ENCODE assay signal across 7 mouse cellular contexts in genomic region chr9:58822431-58823091, GRCm38 (mm10). TPM values are rescaled to one million over a fixed set of nuclear protein-coding genes. Genes with fewer than 3 reads are reported as not detected.
DNase-seq lines count a peak whose midpoint lies in the region; TF ChIP-seq lines count a peak whose summit lies in the region.

No protein-coding gene starts in this region.

- no peak for TF ChIP-seq POLR2A in myocyte (IDR thresholded peaks at IDR 0.05; ENCODE audit: insufficient read length, low read depth)

- no peaks in the 10 kb centered on the region for H3K36me3 ChIP-seq in limb, embryonic 10.5 days
- H3K36me3 ChIP-seq in myocyte (ENCODE audit: control insufficient read depth, insufficient read depth), result no peaks in the 10 kb centered on the region

- under 1% methylated on average over 62 of the region's 62 CpGs for WGBS in limb, embryonic 10.5 days

- peaks cover 39% of the 10 kb centered on the region for H3K4me1 ChIP-seq in limb, embryonic 10.5 days

- peak; percentile 66 to 72 for DNase-seq in adrenal gland, postnatal 36 days
- DNase-seq in embryo, embryonic 10 days (ENCODE audit: low spot score), result peak; percentile 87
- peak; percentile 21 for DNase-seq in gastrocnemius, postnatal 10 days
- peak; percentile 66 for DNase-seq in kidney, adult 18-20 months
- DNase-seq in limb, embryonic 10.5 days (ENCODE audit: low spot score), result peak; percentile 83
- DNase-seq in testis, postnatal 14 days (ENCODE audit: low spot score), result peak; percentile 30

- peak overlapping the region; percentile 79 for H3K27ac ChIP-seq in limb, embryonic 10.5 days

- H3K79me2 ChIP-seq in myocyte (ENCODE audit: control insufficient read depth, insufficient read depth), result no peaks in the 10 kb centered on the region

- peak overlapping the region; percentile 42 for H3K4me2 ChIP-seq in myocyte (ENCODE audit: low read depth)

- no peaks in the 10 kb centered on the region for H3K9me3 ChIP-seq in limb, embryonic 10.5 days (replicated peaks)

- H3ac ChIP-seq in myocyte (ENCODE audit: control insufficient read depth, insufficient read length), result no peak overlapping the region

- peak overlapping the region; percentile 69 for H3K4me3 ChIP-seq in limb, embryonic 10.5 days
- no peak overlapping the region for H3K4me3 ChIP-seq in myocyte

- H3K27me3 ChIP-seq in limb, embryonic 10.5 days (ENCODE audit: low read depth, poor library complexity, severe bottlenecking), result peaks cover 91% of the 10 kb centered on the region
- H3K27me3 ChIP-seq in myocyte (ENCODE audit: control insufficient read depth, insufficient read depth, insufficient read length), result peaks cover 90% of the 10 kb centered on the region

TF ChIP-seq in myocyte, 11 proteins besides CTCF, POLR2A, EP300 and RAD21:
- TF ChIP-seq SRF (IDR thresholded peaks at IDR 0.05; ENCODE audit: control insufficient read depth, insufficient read length, low read depth) (no peak), TCF12 (IDR thresholded peaks at IDR 0.05; ENCODE audit: insufficient read depth, poor library complexity, severe bottlenecking) (no peak), MYOD1 (IDR thresholded peaks at IDR 0.05; ENCODE audit: control insufficient read depth in 1 of 3, insufficient read length in 2 of 3, low read depth in 2 of 3) (no peak), POLR2AphosphoS2 (IDR thresholded peaks at IDR 0.05; ENCODE audit: insufficient read length, low read depth) (no peak), REST (IDR thresholded peaks at IDR 0.05; ENCODE audit: insufficient read depth, insufficient read length) (no peak), CEBPB (IDR thresholded peaks at IDR 0.05; ENCODE audit: insufficient read depth, poor library complexity, severe bottlenecking) (no peak), USF1 (IDR thresholded peaks at IDR 0.05; ENCODE audit: low read depth) (no peak), TCF3 (IDR thresholded peaks at IDR 0.05; ENCODE audit: insufficient read length, low read depth) (no peak), E2F4 (IDR thresholded peaks at IDR 0.05; ENCODE audit: insufficient read depth) (no peak), MAX (IDR thresholded peaks at IDR 0.05; ENCODE audit: low read depth) (no peak), MYOG (IDR thresholded peaks at IDR 0.05; ENCODE audit: control insufficient read depth in 1 of 3, insufficient read depth in 1 of 3, insufficient read length in 2 of 3, low read depth in 2 of 3) (no peak)
TF ChIP-seq in myocyte: peak in this region for 0.

RNA-seq across cellular contexts. Expression of gene Hcn4, which starts 0.7 kb away (rescaled TPM):
- total RNA-seq in adrenal gland, postnatal 36 days (2021), result under 1 TPM; 0.40 to 0.66 TPM
- under 1 TPM; 0.43 to 0.45 TPM for total RNA-seq in gastrocnemius, postnatal 10 days (2021)
- polyA plus RNA-seq in limb, embryonic 10.5 days (2016; fragmentation: Nextera tagmentation; extraction: Ambion mirVana), result 0.19 and 0.33 TPM in 2 replicates
- polyA plus RNA-seq in myocyte (2012; fragmentation: generic; extraction: Trizol), result 0.01 TPM

Comparison
In these comparisons a context has a peak if more than half of its experiments do, and no peak if none do; other contexts are left out.
1. DNase-seq: peak in every context shown above with its lines; median percentile 87 in embryo, embryonic 10 days; 83 in limb, embryonic 10.5 days; 69 in adrenal gland, postnatal 36 days; 66 in kidney, adult 18-20 months; 30 in testis, postnatal 14 days; 21 in gastrocnemius, postnatal 10 days.